In genomic region chr16:55540336-55541015, GRCm38 (mm10) we compare ENCODE assay signal across 20 mouse cellular contexts.
"Had no signal": no experiment of that assay in that cellular context is flagged by ENCODE, and none has a peak within 500 bp of the region (broad histone marks: within the 10 kb centered on the region; RNA-seq: fewer than 3 reads in every experiment).

No protein-coding gene starts in this region.

- H3K36me3 ChIP-seq: limb, embryonic 12.5 days; limb, embryonic 15.5 days; midbrain, embryonic 10.5 days; midbrain, embryonic 15.5 days; neural tube, embryonic 13.5 days; stomach, embryonic 15.5 days had no signal

- ATAC-seq: intestine, postnatal 0 days; liver, postnatal 0 days; lung, postnatal 0 days; midbrain, embryonic 15.5 days had no signal

- H3K4me2 ChIP-seq: limb, embryonic 12.5 days; limb, embryonic 15.5 days; liver, embryonic 11.5 days; lung, embryonic 14.5 days; midbrain, embryonic 15.5 days; neural tube, embryonic 13.5 days; stomach, embryonic 15.5 days had no signal

- H3K27me3 ChIP-seq: limb, embryonic 12.5 days; limb, embryonic 15.5 days; megakaryocyte, embryonic 14.5 days; midbrain, embryonic 15.5 days; neural tube, embryonic 13.5 days; stomach, embryonic 15.5 days had no signal

- DNase-seq: kidney, adult 2 months; kidney, postnatal 4 days; left cerebral cortex, postnatal 4 days; liver, postnatal 0 days; lung, embryonic 14.5 days; lung, postnatal 36 days; retina, postnatal 1 day; right cerebral cortex, postnatal 25 days; spleen, adult 18-20 months; thymus, postnatal 36 days had no signal

- H3K4me3 ChIP-seq: limb, embryonic 12.5 days; limb, embryonic 15.5 days; megakaryocyte, embryonic 14.5 days; midbrain, embryonic 10.5 days; midbrain, embryonic 15.5 days; neural tube, embryonic 13.5 days; stomach, embryonic 15.5 days had no signal
